Mouse (Mus musculus): Measurements from ENCODE around the gene Naa25.
"Not testable (repeated sequence)": the region's sequence is repeated elsewhere in the genome, so short reads cannot be mapped to it uniquely, and the experiment has no call there.

The Naa25 gene

DNA sequence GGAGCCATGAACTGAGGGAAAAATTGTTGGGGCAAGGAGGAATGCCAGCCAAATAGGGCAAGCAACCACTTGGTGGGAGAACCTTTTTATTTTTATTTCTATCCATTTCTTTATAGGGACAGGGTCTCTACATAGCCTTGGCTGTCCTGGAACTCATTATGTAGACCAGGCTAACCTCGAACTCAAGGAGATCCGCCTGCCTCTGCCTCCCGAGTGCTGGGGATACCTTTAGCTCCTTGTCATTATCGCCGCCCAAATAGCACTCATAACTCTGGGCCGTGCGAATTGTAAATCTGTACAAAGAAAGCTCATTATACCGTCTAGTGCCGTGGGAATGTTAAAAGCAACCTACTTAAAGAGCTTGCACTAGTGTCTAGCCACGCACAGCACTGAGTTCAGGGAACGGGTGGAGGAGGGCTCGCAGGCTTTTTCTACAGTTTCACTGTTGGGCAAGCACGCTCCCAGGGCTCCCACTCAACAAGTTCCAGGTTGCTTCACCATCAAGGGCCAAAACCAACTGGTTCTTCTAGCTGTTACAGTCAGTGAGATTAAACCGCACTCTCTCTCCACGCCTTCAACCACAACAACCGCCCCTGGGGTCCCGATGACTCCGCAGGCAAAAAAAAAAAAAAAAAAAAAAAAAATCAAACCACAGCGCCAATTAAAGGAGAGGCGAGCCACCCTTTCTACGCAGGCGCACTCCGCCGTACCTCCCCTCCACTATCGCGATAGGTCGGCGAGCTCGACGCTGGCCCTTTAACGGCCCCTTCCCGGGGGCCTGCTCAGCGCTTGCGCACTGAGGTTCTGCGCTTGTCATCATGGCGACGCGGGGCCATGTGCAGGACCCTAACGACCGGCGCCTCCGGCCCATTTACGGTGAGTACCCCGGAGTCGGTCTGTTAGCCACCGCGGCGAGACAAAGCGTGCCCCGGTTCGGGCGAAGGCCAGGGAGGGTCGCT, at the start of gene Naa25:
TSS of gene Naa25 (plus strand) at position 750 of the 959 bp plus-strand sequence.
- in situ Hi-C loops (cut with MseI, MboI), result no loop called here

DNA sequence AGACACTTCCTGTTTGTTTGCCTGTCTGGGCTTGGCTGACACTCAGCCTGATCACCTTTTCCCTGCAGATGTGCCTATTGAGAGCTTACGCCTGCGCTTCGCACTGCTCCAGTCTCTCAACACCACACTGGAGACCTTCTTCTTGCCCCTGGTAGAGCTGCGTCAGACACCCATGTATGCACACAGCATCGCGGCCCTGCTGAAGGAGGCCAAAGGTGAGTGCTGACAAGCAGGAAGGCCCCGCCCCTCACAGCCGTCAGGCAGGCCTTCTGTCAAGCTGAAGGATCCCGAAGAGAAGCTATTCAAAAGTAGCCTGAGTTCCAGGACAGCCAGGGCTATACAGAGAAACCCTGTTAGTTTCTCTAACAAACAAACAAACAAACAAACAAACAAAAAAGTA, 38.5 kb upstream of the Naa25 start:
- in situ Hi-C loops (cut with MseI, MboI), result no loop called here

DNA sequence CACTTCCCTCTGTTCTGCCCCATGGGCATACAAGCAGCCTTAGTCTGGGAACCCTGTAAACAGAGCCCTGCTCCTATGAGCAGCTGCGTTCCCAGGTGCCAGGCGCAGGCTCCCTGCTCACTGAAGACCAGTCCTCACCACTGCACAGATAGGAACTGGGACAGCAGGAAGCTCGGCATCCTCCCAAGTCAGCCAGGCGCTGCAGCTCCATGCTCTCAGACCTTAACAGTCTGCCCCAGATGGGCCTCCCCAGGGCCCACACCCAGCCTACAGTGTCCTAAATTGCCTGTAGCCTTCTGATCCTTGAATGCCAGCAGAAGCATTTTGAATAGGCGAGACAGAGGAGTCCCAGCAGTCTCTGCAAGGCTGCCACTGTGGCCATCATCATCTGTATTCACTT, 36.0 kb upstream of the Naa25 start:
- in situ Hi-C loops (cut with MseI, MboI), result no loop called here

DNA sequence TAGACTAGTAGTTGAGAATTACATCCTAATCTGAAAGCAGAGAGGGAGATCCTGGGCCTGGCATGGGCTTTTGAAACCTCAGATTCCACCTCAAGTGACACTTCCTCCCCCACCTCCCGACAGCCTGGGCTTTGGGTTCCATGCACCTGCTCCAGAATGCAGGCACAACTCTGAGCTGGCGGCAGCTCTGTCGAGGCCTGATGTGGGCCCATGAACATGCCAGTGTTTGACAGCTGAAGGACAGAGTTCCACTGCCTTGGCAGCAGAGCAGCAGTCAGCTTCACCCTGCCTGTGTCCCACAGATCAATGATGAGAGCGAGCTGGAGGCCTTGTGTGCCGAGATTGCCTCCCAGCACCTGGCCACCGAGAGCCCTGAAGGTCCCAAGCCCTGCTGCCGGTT, 34.3 kb upstream of the Naa25 start:
- in situ Hi-C loops (cut with MseI, MboI), result no loop called here

- in situ Hi-C loops (cut with MseI, MboI), result no loop called here
These were observed 31.1 kb upstream of the Naa25 start for GRCm38 (mm10) chr5:121366449-121367225.

- in situ Hi-C loops (cut with MseI, MboI), result no loop called here
These were observed 30.5 kb upstream of the Naa25 start for GRCm38 (mm10) chr5:121367255-121367654.

DNA sequence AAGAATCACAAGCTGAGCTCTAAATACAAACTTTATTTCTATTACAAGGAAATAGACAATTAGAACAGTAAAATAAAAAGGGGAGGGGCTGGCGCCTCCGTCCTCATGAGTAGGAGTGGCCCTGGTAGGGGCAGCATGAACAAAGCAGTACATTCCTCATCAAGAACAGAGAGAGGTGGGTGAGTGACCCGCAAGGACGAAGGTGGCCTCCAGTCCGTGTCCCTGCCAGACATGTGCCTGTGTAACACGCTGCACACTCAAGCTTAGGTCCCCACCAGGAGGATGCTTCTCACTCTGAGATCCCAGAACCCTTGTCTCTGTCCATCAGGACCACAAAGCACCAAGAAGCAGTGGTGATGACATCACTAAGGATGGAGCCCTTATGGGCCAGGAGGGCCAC, 26.0 kb upstream of the Naa25 start:
- in situ Hi-C loops (cut with MseI, MboI), result no loop called here

DNA sequence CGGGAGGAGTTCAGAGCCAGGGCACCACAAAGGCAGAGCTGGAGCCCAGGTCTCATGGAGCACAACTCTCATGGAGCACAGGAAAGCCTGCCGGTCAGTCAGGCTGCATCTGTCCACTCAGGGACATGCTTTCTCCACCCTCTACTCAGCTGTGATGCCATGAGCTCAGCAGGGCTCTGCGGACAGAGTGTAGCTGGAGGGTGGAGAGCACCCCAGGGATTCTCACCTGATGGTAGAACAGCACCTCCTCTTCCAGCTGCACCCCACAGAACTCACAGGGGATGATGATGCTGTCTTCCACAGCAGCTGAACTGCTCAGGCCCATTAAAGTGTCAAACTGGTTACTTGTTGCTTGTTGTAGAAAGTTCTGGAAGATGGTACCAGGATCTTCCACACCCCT, 22.9 kb upstream of the Naa25 start:
- in situ Hi-C loops (cut with MseI, MboI), result no loop called here

DNA sequence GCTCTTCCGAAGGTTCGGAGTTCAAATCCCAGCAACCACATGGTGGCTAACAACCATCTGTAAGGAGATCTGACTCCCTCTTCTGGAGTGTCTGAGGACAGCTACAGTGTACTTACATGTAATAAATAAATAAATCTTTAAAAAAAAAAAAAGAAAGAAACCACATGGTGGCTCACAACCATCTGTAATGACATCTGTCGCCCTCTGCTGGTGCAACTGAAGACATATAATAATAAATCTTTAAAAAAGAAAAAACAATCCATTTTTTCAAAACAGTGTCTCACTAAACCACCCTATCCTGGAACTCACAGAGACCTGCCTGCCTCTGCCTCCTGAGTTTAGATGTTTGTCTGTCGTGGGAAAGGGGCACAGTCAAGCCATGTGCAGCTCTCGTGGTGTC, 20.8 kb upstream of the Naa25 start:
- in situ Hi-C loops (cut with MseI, MboI), result not testable (repeated sequence)

GRCm38 (mm10) chr5:121378678-121379256, 19.0 kb upstream of the Naa25 start:
- in situ Hi-C loops (cut with MseI, MboI), result no loop called here

DNA sequence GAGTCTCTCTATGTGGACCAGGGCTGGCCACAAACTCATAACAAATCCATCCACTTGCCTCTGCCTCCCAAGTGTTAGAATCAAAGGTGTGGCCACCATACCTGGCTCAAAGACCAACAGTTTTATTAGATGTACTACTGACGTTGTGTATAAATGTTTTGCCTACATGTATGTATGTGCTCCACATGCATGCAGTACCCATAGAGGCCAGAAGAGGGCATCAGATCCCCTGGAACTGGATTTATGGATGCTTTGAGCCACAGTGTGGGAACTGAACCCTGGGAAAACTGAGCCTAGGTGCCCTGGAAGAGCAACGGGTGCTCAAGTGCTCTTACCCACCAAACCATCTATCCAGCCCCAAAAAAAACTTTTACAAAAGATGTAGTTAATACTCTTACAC, 17.0 kb upstream of the Naa25 start:
- in situ Hi-C loops (cut with MseI, MboI), result no loop called here

DNA sequence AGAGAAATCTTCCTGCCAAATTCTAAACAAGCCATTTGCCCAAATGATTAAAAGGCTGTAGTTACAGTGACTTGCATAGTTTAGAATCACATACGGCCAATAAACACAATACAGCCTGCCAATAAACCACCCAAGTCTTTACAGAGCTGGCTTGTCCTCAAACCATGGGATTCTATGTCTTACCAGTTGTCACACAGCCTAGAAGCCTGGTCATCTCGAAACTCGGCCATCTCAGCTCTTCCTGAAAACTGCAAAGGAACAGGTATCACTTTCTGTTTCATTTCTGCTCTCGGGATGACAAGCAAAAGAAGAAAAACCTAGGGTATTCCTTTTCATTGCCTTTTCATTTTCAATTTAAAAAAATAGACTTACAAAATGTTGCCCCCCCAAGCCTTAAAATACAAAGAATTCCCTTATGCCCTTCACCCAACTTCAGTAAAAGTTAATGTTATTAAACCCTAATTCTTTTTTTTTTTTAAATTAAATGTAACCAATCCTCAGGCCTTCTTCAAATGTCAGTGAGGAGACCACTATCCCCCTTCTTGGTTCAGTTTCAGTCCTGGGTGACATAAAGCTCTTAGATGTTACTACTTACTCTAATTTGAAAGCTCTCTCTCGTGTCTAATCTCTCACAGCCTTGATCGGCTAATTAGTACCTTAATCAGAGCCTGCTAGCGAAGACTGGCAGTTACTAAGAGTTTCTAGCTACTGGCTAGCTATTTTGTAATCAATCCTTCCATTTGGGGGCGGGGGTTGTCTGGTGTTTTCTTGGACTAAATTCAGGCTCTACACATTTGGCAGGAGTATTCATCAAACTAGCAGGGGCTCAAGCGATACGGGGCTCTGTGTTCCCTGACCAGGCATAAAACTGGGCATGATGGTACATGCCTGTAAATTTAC, 13.6 kb upstream of the Naa25 start:
- in situ Hi-C loops (cut with MseI, MboI), result no loop called here

GRCm38 (mm10) chr5:121384757-121385460, 12.8 kb upstream of the Naa25 start:
- in situ Hi-C loops (cut with MseI, MboI), result no loop called here

- in situ Hi-C loops (cut with MseI, MboI), result no loop called here
These were observed 12.1 kb upstream of the Naa25 start, which contains the start of gene Trafd1 for GRCm38 (mm10) chr5:121385461-121386119. Trafd1 (minus strand) TSS chr5:121385632.

GRCm38 (mm10) chr5:121386120-121386909, 11.4 kb upstream of the Naa25 start:
- in situ Hi-C loops (cut with MseI, MboI), result no loop called here

- in situ Hi-C loops (cut with MseI, MboI), result no loop called here
These were observed 10.6 kb upstream of the Naa25 start for GRCm38 (mm10) chr5:121387126-121387525.

DNA sequence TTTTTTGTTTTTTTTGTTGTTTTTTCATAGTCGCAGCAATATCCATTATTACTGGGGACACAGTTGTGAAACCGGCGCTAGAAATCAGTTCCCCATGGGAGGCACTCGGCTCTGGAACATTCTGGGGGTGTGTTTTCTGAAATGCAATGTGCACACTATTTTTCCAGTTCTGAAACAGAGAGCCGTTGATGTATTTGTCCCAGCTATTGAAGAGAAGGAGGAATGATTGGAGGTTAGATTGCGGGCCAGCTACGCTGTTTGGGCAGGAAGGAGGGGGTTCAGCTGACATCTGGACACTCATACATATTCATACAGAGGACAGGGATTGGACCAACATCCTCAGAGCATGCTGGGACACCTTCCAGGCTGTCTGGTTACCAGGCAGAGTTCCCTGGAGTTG, 8.6 kb upstream of the Naa25 start:
- in situ Hi-C loops (cut with MseI, MboI), result no loop called here

- in situ Hi-C loops (cut with MseI, MboI), result no loop called here
These were observed 8.0 kb upstream of the Naa25 start for GRCm38 (mm10) chr5:121389691-121390090.

DNA sequence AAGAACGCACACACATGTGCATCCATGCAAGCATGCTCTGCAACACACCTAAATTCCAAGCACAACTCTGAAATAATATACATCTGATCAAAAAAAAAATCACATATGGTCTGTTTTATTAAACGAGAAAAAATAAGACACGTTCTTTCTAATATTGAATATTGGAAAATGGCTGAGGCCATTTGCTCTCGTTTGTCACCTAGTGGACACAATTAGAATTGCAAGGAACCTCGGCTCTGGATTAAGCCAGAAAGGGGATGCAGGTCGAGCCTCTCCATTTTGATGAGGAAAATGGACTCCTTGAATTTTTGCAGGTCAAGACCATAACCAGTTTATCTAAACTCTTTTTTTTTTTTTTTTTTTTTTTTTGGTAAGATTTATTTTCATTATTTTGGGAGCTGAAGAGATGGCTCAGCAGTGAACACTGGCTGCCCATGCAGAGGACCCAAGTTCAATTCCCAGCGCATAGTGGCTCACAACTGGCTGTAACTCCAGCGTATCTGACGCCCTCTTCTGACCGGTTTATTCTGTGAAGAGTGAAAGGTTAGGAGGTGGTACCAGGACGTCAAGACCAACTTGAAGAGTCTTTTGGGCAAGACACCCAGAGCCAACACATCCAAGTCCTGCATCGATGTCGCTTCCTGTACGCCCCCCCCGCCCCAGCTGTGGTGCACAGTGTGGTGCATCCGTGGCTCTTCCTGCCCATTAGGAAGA, 4.9 kb upstream of the Naa25 start:
- in situ Hi-C loops (cut with MseI, MboI), result no loop called here

All from mouse trophoblast stem cell (cell line).